Mouse (Mus musculus) cerebellum, adult 2 months (tissue): ENCODE measurements at regions not wholly inside any gene's neighbourhood (a gene's known extent, or its start where the extent isn't known, plus 50 kb on each side); places are given as distances from the start of the nearest gene placed in this dataset.

Experiments
- DNase-seq, 2 experiments: peaks; one replicate each; pipeline ENCODE4 v3.0.0; 2021
- H3K27ac ChIP-seq: fragments of 200-500 bp; 2 replicates; pipeline ENCODE4 v1.5.1; 2012; ENCODE audit warnings: low read length, control low read depth, inconsistent platforms; ENCODE audit not compliant: insufficient read depth
- H3K27me3 ChIP-seq: fragments of 200-500 bp; 2 replicates; pipeline ENCODE4 v1.6.1; 2012; ENCODE audit warnings: inconsistent platforms, mild to moderate bottlenecking, low read length, moderate library complexity; ENCODE audit not compliant: control insufficient read depth, insufficient read depth
- H3K4me1 ChIP-seq: fragments of 200-500 bp; 2 replicates; pipeline ENCODE4 v1.6.1; 2011; ENCODE audit warnings: low read length; ENCODE audit not compliant: control insufficient read depth, insufficient read depth
- H3K4me3 ChIP-seq: fragments of 200-500 bp; replicated peaks from 2 replicates; pipeline ENCODE3; 2011; ENCODE audit warnings: mild to moderate bottlenecking, low read depth, low read length, control low read depth; ENCODE audit not compliant: insufficient read depth
- CTCF ChIP-seq: fragments of 200-500 bp; IDR thresholded peaks from 2 replicates; pipeline ENCODE4 v1.5.1; 2011; ENCODE audit warnings: low read depth, mild to moderate bottlenecking, control low read depth, low read length, moderate library complexity, borderline replicate concordance; ENCODE audit not compliant: insufficient read depth
- POLR2A ChIP-seq: fragments of 200-500 bp; IDR thresholded peaks from 2 replicates; pipeline ENCODE4 v1.6.1; 2011; ENCODE audit warnings: low read length, control low read depth, borderline replicate concordance; ENCODE audit not compliant: insufficient read depth
- WGBS: fragments of 180-500 bp; shearing (Covaris S2); methylation state at CpG from one replicate; pipeline ENCODE4 v1.1.7; 2018; 5-methylcytosine and 5-hydroxymethylcytosine counted together

DNA sequence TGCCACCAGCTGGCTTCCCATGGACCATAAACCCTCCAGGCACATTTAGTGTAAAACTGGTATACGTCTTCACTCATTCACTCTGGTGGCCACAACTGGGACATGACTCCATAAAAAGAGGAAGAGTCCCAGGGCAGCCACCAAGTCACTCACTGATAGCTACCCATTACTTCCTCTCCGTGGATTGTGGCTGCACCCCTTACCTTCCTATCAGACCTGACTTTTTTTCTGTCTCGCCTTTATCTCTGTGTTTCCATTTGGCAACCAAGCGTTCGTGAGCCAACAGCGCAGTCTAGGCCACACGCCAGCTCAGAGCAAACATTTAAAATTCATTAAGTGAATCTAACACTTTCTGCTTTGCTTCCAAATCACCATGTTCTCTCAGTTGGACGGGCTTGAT, 53.9 kb upstream of the Slc44a1 start:
- Histone ChIP-seq H3K4me1 (no peaks in the 10 kb centered on the region), H3K27me3 (no peaks in the 10 kb centered on the region), H3K4me3 (no peak overlapping the region), H3K27ac (no peak overlapping the region)
- no peak for DNase-seq
- TF ChIP-seq POLR2A (no peak), CTCF (no peak)
- WGBS = 50% methylated on average over 8 of the region's 8 CpGs

DNA sequence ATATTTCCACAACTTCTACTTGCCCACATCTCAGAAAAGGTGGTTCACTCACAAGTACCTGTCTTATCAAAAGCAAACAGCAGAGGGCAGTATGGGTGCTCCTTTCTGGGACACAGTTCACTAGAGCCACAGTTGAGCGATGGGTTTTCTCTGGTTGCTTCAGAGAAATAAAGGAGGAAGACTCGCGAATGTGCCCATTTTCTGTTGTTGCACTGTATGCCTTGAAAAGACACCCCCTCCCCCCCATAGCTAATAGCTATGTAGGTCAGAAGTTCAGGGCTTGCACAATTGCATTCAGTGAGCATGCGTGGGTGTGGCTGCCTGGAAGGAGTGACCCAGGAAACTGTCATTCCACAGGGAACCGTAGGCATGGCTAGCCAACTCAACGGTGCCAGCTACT, 55.5 kb upstream of the Slc44a1 start:
- 4% methylated on average over 6 of the region's 6 CpGs for WGBS
- H3K27me3 ChIP-seq = no peaks in the 10 kb centered on the region
- TF ChIP-seq POLR2A (no peak), CTCF (peak; percentile 78)
- DNase-seq = peak; percentile 68 to 76
- H3K4me3 ChIP-seq = peak overlapping the region; percentile 44
- H3K4me1 ChIP-seq = no peaks in the 10 kb centered on the region
- no peak overlapping the region for H3K27ac ChIP-seq

DNA sequence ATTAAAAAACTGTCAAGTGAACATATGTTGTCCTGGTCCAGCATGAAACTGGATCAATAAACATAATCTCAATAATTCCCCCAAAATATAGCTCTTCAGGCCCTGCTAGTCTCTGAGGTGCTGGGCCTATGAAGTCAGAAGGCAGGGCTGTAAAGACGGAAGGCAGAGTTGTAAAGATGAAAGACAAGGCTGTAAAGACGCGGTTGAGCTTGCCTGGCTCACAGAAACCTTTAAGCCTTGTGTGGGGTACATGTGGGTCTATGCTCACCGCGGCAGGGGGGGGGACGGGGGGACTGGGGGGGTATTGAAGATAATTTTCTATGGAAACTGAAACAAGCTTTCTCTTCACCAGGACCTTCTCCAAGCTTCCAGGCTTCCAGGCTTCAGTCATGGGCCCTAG, 56.1 kb upstream of the Slc44a1 start:
- no peak overlapping the region for H3K27ac ChIP-seq

DNA sequence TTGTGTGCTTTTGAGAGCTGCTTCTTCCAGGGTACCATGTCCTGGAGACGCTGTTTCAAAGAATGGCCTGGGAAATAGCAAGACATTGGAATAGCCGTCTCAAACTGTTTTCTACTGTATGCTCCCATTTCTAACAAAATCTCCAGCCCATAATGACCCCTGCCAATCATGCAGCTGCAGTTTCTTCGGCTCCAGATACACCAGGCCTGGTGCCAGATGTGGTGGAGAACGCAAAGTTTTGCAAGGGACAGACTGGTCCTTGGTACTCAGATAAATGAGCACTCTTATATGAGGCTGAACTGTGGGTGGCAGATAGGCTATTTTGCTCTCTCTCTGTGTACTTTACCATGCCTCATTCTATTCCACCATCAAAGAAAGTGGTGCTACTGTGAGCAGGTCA, 58.2 kb upstream of the Slc44a1 start:
- TF ChIP-seq POLR2A (no peak), CTCF (no peak)
- Histone ChIP-seq H3K4me3 (no peak overlapping the region), H3K4me1 (no peaks in the 10 kb centered on the region), H3K27me3 (no peaks in the 10 kb centered on the region), H3K27ac (no peak overlapping the region)
- WGBS = 63% methylated on average over 4 of the region's 4 CpGs
- DNase-seq = no peak

More for the DNA sequence above, 56.1 kb upstream of the Slc44a1 start:
- Histone ChIP-seq H3K27me3 (no peaks in the 10 kb centered on the region), H3K4me1 (no peaks in the 10 kb centered on the region), H3K4me3 (no peak overlapping the region)
- WGBS = 75% methylated on average over 6 of the region's 6 CpGs
- DNase-seq = no peak
- TF ChIP-seq CTCF (no peak), POLR2A (no peak)

DNA sequence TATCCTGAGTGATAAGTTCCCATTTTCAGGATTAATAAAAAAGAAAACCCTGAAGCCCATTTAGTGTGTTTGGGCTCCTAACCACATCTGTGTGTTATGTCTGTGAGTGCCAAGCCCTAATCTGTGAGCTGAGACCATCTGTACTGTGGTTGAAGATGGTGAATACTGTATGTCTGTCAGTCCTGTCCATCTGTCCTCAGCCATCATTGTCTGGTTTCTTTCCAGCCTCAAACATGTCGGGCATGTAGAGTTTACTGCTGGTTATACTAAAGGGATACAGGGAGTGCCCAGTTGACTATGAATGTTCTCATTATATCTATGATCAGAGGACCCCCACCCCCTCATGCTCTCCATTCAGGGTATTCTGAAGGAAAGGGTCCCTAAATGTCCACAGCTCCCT, 60.4 kb upstream of the Slc44a1 start:
- Histone ChIP-seq H3K4me1 (no peaks in the 10 kb centered on the region), H3K27ac (no peak overlapping the region), H3K4me3 (no peak overlapping the region), H3K27me3 (no peaks in the 10 kb centered on the region)
- TF ChIP-seq POLR2A (no peak), CTCF (no peak)
- no peak for DNase-seq
- WGBS = 53% methylated on average over 1 of the region's 1 CpGs

DNA sequence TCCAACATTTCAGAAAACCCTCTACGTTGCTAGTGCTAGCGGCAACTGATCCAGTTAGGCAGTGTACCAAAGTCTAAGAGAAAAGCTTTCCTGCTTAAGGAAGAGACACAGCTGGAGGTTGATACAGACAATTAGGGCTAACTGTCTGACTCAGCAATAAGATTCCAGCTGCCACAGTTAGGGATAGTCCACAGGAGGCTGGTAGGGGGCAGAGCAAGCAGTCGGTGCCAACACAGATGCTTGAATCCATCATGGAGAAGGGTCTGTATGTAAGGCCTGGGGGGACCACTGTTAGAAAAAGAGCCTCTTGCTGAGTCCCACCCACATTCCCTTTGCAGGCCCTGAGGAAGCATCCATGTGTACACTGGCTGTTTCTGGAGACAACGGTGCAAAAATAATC, 63.2 kb upstream of the Slc44a1 start:
- no peak overlapping the region for H3K4me3 ChIP-seq
- no peak for DNase-seq
- no peaks in the 10 kb centered on the region for H3K4me1 ChIP-seq
- TF ChIP-seq POLR2A (no peak), CTCF (no peak)
- H3K27ac ChIP-seq = no peak overlapping the region
- 50% methylated on average over 4 of the region's 4 CpGs for WGBS
- no peaks in the 10 kb centered on the region for H3K27me3 ChIP-seq

DNA sequence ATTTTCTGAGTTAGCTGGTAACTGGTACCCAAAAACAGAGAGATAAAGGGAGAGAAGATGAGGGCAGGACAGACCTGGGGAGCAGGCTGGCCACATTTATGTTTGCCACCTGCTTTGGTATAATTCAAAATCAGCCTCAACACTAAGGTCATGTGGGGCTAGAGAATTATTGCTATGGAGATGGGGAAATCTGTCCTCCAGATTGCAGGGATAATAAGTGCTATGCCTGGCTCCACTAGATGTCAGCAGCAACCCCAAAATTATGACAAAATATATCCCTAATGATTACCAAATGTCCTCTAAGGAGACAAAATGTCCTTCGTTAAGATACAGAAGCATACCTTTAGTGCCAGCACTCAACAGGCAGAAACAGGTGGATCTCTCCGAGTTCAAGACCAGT, 83.8 kb upstream of the Slc44a1 start:
- 60% methylated on average over 2 of the region's 2 CpGs for WGBS
- Histone ChIP-seq H3K27me3 (no peaks in the 10 kb centered on the region), H3K27ac (no peak overlapping the region), H3K4me3 (no peak overlapping the region), H3K4me1 (no peaks in the 10 kb centered on the region)
- TF ChIP-seq POLR2A (no peak), CTCF (no peak)
- DNase-seq = no peak

DNA sequence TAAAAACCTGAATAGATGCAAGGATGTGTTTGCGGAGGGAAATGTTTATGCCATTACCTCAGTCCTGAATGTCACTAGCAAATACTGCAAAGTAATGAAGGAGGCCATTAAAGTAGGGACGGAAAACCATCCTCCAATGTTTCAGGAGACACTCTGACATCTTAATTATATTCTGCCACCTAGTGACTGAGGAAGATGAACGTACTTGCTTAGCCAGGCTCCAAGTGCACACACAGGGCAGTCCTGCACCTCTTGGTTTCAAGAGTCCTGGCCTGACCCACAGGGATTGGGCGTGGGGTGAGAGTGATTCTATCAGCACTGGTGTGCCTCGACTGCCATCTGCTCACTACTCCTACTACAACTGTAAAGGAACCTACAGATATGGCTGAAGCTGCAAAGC, 85.3 kb upstream of the Slc44a1 start:
- Histone ChIP-seq H3K4me1 (no peaks in the 10 kb centered on the region), H3K27ac (no peak overlapping the region), H3K27me3 (no peaks in the 10 kb centered on the region), H3K4me3 (no peak overlapping the region)
- peak; percentile 9 to 12 for DNase-seq
- WGBS = 24% methylated on average over 5 of the region's 5 CpGs
- TF ChIP-seq CTCF (peak; percentile 46; the same call in 1 of the 2 replicates), POLR2A (no peak)
